Mouse (Mus musculus) c-Kit-positive CD71-positive TER-119-negative erythroid progenitor cells, embryonic 14.5 days (primary cell): ENCODE data around the gene Mob4.
A peak's percentile ranks its signal among the peaks of the same experiment; 100 is the strongest.

Source experiments
- DNase-seq: peaks from one replicate; pipeline ENCODE4 v3.0.0-alpha.2; 2013; ENCODE audit warnings: low read depth

Mob4 gene

DNA sequence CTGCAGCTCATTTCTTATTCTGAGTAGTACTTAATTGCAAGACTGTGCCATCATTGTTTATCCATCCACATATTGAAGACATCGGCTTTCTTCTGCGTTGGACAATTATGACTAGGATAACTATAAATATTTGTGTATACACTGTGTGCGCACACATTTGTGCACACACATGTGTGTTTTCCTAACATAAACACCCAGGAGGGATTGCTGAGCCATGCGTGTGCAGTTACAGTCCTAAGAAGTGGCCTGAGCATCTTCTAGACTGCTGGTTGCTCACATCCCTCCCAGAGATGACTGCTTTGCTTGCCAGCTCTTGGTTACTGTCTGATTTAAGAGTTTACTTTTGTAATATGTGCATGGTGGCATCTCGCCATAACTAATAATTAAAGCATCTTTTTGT lies 51.4 kb downstream of the Mob4 start:
- DNase-seq = no peak

DNA sequence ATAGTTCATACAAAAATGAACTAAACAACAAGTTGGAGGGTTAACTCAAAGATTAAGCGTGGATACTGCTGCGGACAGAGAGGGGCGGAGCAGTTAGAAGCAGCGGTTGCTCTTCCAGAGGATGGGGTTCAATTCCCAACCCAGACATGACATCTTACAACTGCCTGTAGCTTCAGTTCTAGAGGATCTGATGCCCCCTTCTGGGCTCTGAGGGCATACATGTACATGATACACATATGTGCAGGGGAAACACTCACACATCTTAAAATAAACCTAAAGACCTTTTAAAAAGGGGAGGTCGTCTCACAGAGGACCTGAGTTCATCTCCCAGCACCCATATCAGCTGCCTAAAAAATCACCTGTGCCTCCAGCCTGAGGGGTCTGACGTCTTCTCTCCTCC lies 54.7 kb downstream of the Mob4 start:
- DNase-seq = peak; percentile 13

DNA sequence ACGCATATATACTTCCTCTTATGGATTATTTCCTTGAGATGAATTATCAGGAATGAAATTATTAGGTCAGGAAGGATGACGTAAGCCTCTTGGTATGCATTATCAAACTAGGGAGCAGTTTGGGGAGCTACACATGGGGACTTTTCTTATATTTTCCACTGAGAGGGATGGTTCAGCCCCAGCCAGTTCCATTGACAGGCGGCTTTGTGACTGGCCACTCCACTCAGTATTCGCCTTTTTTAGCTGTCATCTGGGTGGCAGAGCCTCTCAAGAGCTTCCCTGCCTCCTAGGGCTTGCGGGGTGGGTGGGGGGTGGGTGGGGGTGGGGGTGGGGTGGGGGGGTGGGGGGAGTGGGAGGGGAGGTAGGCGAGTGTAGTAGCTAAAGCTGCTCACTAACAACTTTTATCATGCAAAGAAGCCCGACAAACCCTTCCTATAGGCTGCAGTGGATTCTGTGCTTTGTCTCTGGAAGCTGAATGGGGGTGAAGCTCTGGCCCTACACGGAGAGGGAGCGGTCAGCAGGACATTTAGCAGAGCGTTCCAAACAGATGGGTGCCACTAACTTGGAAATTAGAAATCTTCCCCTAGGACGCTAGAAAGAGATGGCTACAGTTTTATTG lies 55.7 kb downstream of the Mob4 start:
- no peak for DNase-seq

DNA sequence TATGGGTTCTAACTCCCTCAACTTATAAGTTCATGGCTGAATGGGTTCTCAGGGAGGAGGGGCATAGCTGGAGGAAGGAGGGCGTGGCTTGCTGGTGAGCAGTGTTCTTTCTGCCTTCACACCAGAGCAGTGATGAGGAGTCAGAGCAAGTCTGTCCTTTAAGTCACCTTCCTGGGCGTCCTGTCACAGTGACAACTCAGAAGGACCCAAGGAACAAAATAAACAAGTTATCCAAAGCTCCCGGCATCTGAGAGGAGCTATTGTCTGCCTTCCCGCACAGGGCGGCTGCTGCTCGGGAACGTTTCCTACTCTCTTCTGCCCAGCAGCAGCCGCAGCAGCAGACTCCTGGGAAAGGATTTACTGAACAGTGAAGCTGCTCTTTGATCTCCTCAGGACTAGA lies 61.0 kb downstream of the Mob4 start:
- DNase-seq = no peak

DNA sequence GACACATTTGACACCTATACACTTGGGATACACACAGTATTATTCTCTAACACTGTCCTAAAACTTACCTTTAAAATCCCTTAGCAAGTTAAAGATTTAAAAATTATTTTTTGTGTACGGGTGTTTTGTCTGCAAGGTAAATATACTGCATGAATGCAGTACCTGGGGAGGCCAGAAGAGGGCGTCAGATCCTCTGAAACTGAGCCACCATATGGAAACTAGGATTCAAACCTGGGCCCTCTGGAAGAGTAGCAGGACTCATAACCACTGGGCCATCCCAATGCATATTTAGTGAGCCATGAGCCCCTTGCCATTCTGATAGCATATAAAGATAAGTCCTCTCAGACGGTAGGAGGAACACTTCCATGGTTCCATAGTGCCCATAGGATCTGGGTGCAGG lies 61.8 kb downstream of the Mob4 start:
- peak; percentile 14 for DNase-seq

DNA sequence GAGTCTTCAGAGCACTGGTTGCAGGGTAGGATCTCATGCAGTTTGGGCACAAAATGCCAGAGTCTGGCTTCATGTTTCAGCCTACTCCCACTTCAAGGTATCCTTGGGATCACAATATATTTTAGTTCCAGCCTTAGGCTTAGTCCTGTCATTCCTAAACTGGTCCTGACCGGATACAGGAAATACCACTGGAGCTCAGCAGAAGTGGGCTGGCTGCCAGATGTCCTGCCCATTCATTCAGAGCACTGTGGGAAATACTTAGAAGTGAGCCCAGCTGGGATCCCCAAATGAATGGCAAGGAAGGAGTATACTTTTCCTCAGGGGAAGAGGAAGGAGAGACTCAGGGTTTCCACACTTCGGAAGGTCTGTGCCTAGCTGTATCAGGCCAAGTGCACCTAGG lies 62.3 kb downstream of the Mob4 start:
- no peak for DNase-seq

DNA sequence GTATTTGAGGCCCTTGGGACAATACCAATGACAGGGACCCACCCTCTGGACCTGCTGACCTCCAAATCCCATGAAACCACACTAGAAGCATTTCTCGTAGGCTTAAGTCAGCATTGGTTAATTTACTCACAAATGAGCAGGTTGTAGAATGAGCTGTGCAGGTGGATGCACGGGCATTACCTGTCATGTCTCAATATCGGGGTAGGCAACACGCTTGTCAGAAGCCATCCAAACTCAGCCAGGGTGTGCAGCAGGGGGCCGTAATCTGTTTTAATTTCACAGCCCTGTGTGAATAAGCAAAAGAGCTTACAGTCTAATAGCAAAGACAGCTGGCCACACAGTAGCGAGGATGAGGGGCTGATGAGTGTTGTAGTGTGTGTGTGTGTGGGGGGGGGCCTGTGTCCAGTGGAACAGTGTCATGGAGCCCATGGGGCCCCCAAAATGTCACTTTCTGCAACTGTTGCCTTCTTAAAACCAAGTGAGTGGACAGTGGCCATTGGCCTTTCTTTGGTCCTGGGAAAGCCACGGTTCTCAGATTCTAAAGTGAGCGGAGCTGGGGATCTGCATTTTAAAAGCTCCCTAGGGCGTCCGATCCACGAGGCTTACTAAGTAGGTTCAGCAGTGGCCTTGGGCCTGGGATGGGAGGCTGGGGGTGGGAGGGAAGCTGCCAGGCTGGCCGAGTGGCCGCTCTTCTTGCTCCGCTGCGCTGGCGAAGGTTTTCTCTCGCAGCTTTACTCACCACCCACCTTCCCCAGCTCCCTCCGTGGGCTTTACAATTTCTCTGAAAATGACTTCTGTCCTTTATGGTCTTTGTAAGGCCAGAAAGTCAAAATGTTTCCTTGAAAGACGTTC lies 63.3 kb downstream of the Mob4 start:
- no peak for DNase-seq

DNA sequence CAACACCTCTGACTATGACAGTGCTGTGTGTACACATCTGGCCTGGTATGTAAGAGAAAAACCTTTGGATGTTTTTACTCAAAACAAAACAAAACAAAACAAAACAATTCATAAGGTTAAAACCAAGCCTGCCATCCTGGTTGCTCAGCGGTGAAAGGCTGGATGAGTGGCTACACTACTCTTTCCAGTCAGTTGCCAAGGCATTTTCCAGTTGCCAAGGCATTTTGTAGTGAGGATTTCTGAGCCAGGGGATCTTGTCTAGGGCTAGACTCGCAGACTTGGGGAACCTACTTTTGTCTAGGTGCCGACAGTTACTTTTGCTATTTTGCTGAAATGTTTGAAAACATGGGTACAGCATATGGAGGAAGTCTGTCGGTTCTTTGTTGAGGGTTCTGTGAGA lies 64.0 kb downstream of the Mob4 start:
- no peak for DNase-seq

DNA sequence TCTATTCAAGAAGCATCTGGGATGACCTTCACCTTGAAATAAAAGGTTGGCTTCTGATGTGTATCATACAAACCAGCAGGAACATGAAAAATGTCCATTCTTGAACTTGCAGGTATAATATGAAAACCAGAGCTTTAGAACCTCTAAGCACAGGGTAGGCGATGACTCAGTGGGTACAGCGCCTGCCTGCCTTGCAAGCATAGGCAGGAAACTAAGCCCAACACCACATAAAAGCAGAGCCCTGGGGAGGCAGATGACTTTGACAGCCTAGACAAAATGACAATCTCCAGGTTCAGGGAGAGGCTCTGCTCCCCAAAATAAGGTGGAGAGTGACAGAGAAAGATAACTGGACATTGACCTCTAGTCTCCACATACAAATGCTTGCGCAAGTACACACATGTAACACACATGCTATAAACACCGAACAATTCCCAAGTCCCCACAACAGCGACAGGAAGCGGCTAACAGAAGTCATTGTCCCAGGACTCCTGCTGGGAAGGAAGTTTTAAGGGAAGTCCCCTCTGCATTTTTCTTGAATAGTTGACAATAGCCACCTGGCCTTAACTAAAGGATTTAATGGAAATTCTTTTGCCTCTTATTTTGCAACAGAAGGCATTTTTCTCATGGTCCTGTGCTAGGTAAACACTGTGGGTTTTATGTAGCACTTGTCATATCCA lies 65.4 kb downstream of the Mob4 start:
- no peak for DNase-seq

DNA sequence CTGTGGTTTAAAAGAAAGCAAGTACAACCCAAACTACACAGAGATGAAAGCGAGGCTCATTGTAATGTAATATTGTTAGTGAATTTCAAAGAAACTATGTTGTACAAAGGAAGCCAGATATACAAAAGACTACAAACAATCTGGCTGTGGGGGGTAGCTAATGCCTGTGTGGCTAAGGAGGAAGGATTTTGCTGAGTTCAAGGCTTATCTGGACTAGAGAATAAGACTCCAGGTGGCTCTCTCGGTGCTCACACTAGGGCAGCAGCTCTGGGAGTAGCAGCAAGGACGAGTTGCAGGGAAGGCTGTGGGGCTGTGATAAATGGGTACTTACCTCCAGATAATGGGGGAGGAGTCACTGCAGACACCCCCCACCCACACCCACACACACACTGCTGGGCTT lies 67.7 kb downstream of the Mob4 start:
- DNase-seq = peak; percentile 50

DNA sequence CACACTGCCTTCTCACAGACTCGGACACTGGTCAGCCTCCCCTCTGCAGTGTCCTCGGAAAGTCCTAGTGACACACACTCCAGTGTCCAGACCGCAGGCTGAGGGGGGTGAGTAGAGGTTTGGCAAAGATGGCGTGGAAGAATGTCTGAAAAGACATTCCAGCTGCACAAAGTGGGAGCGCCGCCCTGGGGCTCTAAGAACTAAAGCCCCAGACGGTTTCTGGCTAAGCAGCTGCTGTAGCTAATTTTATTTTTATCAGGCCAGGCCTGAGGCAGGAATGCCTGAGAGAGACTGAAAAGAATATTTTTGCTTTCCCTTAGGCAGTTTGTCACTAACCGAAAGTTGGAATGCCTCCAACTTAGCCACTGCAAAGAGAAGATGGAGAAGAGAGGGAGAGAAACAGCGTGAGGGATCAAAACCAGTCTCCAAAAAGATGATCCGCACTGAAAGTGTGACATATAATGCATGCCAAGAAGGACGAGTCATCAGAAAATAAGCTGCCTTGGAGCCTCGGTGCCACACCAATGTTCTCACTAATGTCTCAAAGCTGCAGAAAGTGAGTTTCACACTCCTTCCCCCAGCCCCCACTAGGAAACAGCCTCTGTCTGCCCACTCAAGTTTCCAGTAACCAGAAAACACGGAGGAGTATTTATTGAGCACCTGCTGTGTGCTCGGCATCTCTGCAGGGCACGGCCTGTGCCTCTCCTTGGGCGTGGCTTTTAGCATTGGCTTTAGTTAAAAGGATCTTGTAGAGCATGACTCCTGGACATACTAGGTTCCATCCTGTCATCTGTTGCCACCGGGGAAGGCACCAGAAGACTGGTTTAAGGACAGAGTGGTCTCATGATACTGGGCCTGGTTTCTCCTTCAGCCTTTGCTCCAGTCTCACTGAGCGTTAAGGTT lies 71.1 kb downstream of the Mob4 start:
- DNase-seq = no peak
